In genomic region chr2:11664806-11665205, GRCm38 (mm10) we compare ENCODE assay signal across 25 mouse cellular contexts. TPM values are rescaled to one million over a fixed set of nuclear protein-coding genes. Genes with fewer than 3 reads are reported as not detected.
A peak's percentile ranks its signal among the peaks of the same experiment; 100 is the strongest.
DNase-seq lines count a peak whose midpoint lies in the region; ATAC-seq and TF ChIP-seq lines count a peak whose summit lies in the region.
"Had no signal": no experiment of that assay in that cellular context is flagged by ENCODE, and none has a peak within 500 bp of the region (broad histone marks: within the 10 kb centered on the region; RNA-seq: fewer than 3 reads in every experiment).

No protein-coding gene starts in this region.

- H3K4me1 ChIP-seq in hindbrain, postnatal 0 days (ENCODE audit: insufficient read depth, low read length): no peaks in the 10 kb centered on the region
- H3K4me1 ChIP-seq in hindbrain, embryonic 13.5 days (replicated peaks): no peaks in the 10 kb centered on the region
- H3K4me1 ChIP-seq in liver, embryonic 12.5 days: no peaks in the 10 kb centered on the region; the same call in 1 of the 2 replicates
- H3K4me1 ChIP-seq: forebrain, embryonic 15.5 days; limb, embryonic 13.5 days; midbrain, embryonic 15.5 days; stomach, embryonic 15.5 days had no signal

- H3K9ac ChIP-seq in hindbrain, postnatal 0 days (replicated peaks; ENCODE audit: low read length): no peak overlapping the region
- no peak overlapping the region for H3K9ac ChIP-seq in hindbrain, embryonic 13.5 days
- no peak overlapping the region for H3K9ac ChIP-seq in liver, embryonic 12.5 days
- H3K9ac ChIP-seq: embryonic facial prominence, embryonic 13.5 days; forebrain, embryonic 15.5 days; limb, embryonic 13.5 days; midbrain, embryonic 15.5 days; stomach, embryonic 15.5 days had no signal

- 86% methylated on average over 4 of the region's 4 CpGs for WGBS in hindbrain, postnatal 0 days
- 88% methylated on average over 4 of the region's 4 CpGs for WGBS in hindbrain, embryonic 13.5 days
- 69% methylated on average over 4 of the region's 4 CpGs for WGBS in liver, embryonic 12.5 days (ENCODE audit: insufficient replicate concordance)

- H3K36me3 ChIP-seq in hindbrain, postnatal 0 days (ENCODE audit: insufficient read depth, low read length): no peaks in the 10 kb centered on the region
- H3K36me3 ChIP-seq in hindbrain, embryonic 13.5 days: no peaks in the 10 kb centered on the region
- no peaks in the 10 kb centered on the region for H3K36me3 ChIP-seq in liver, embryonic 12.5 days
- H3K36me3 ChIP-seq: embryonic facial prominence, embryonic 13.5 days; forebrain, embryonic 15.5 days; G1E; limb, embryonic 13.5 days; midbrain, embryonic 15.5 days; stomach, embryonic 15.5 days had no signal

- no peaks in the 10 kb centered on the region for H3K27me3 ChIP-seq in hindbrain, postnatal 0 days (ENCODE audit: insufficient read depth, low read length)
- no peaks in the 10 kb centered on the region for H3K27me3 ChIP-seq in hindbrain, embryonic 13.5 days
- H3K27me3 ChIP-seq in liver, embryonic 12.5 days (replicated peaks): no peaks in the 10 kb centered on the region
- H3K27me3 ChIP-seq: embryonic facial prominence, embryonic 13.5 days; forebrain, embryonic 15.5 days; limb, embryonic 13.5 days; megakaryocyte, embryonic 14.5 days; midbrain, embryonic 15.5 days; stomach, embryonic 15.5 days had no signal

- TF ChIP-seq CTCF in hindbrain, postnatal 0 days (IDR thresholded peaks at IDR 0.05; ENCODE audit: low read depth): no peak

- no peak overlapping the region for H3K4me3 ChIP-seq in hindbrain, postnatal 0 days (ENCODE audit: low read length)
- no peak overlapping the region for H3K4me3 ChIP-seq in hindbrain, embryonic 13.5 days
- no peak overlapping the region for H3K4me3 ChIP-seq in liver, embryonic 12.5 days
- H3K4me3 ChIP-seq: limb, embryonic 13.5 days; myocyte had no signal

- no peak for ATAC-seq in hindbrain, postnatal 0 days
- ATAC-seq in hindbrain, embryonic 13.5 days (ENCODE audit: low FRiP score): no peak
- ATAC-seq in liver, embryonic 12.5 days: no peak

- H3K4me2 ChIP-seq in hindbrain, postnatal 0 days (ENCODE audit: low read depth, low read length): peak overlapping the region; percentile 52
- no peak overlapping the region for H3K4me2 ChIP-seq in hindbrain, embryonic 13.5 days
- 0 out of 2 replicates have a peak overlapping the region, but pooled peaks have one; percentile 47 for H3K4me2 ChIP-seq in liver, embryonic 12.5 days

- H3K27ac ChIP-seq in hindbrain, postnatal 0 days: no peak overlapping the region
- H3K27ac ChIP-seq in hindbrain, embryonic 13.5 days: no peak overlapping the region
- no peak overlapping the region for H3K27ac ChIP-seq in liver, embryonic 12.5 days
- H3K27ac ChIP-seq: embryonic facial prominence, embryonic 13.5 days; forebrain, embryonic 15.5 days; limb, embryonic 13.5 days; midbrain, embryonic 15.5 days; stomach, embryonic 15.5 days had no signal

- H3K9me3 ChIP-seq in hindbrain, postnatal 0 days (ENCODE audit: low read length): no peaks in the 10 kb centered on the region
- no peaks in the 10 kb centered on the region for H3K9me3 ChIP-seq in hindbrain, embryonic 13.5 days
- no peaks in the 10 kb centered on the region for H3K9me3 ChIP-seq in liver, embryonic 12.5 days (replicated peaks)
- H3K9me3 ChIP-seq: embryonic facial prominence, embryonic 13.5 days; forebrain, embryonic 15.5 days; G1E; limb, embryonic 13.5 days; midbrain, embryonic 15.5 days; stomach, embryonic 15.5 days had no signal

- DNase-seq in cerebellum, postnatal 10 days: peak; percentile 10
- no peak for DNase-seq in cerebellum, adult 18-20 months
- DNase-seq in hindbrain, postnatal 0 days (ENCODE audit: low spot score): no peak
- no peak for DNase-seq in liver
- peak; percentile 39 to 69 for DNase-seq in kidney, postnatal 36 days
- no peak for DNase-seq in frontal cortex, postnatal 36 days (ENCODE audit: low spot score in 2 of 2)
- DNase-seq: layer of hippocampus, postnatal 36 days had no signal

RNA-seq across cellular contexts. Expression of gene Il2ra, which starts 22.2 kb away (rescaled TPM):
- 0.04 TPM in 1 of 2 replicates, not detected in the other for total RNA-seq in hindbrain, postnatal 0 days (2014; rRNA removed)
- polyA plus RNA-seq in hindbrain, postnatal 0 days (2015; fragmentation: Nextera tagmentation; extraction: Ambion mirVana): 0.04 and 0.05 TPM in 2 replicates
- polyA plus RNA-seq in hindbrain, embryonic 13.5 days (2015; fragmentation: Nextera tagmentation; extraction: Ambion mirVana): 0.04 TPM in 1 of 2 replicates, not detected in the other
- polyA plus RNA-seq in liver, embryonic 12.5 days (2016; fragmentation: Nextera tagmentation; extraction: Ambion mirVana): not detected in 2 replicates
- total RNA-seq: granulocyte monocyte progenitor cell, adult 5-6 weeks had no signal
- polyA plus RNA-seq: embryonic facial prominence, embryonic 13.5 days; forebrain, embryonic 15.5 days; G1E; heart, embryonic 14.5 days; limb, embryonic 13.5 days; myocyte had no signal

RNA-seq across cellular contexts. Expression of gene Gm17490, which starts 38.7 kb away (rescaled TPM):
- not detected in 2 replicates for total RNA-seq in hindbrain, postnatal 0 days (2014; rRNA removed)
- polyA plus RNA-seq in hindbrain, postnatal 0 days (2015; fragmentation: Nextera tagmentation; extraction: Ambion mirVana): not detected in 2 replicates
- polyA plus RNA-seq in hindbrain, embryonic 13.5 days (2015; fragmentation: Nextera tagmentation; extraction: Ambion mirVana): not detected in 2 replicates
- polyA plus RNA-seq in liver, embryonic 12.5 days (2016; fragmentation: Nextera tagmentation; extraction: Ambion mirVana): not detected in 2 replicates
- total RNA-seq: G1E; granulocyte monocyte progenitor cell, adult 5-6 weeks; heart, postnatal 36 days; layer of hippocampus, postnatal 36 days; left cerebral cortex, postnatal 14 days had no signal
- polyA plus RNA-seq: embryonic facial prominence, embryonic 13.5 days; forebrain, embryonic 15.5 days; G1E; heart, embryonic 14.5 days; large intestine, adult 2 months; limb, embryonic 13.5 days; lung, adult 2 months; midbrain, embryonic 15.5 days; myocyte; stomach, embryonic 15.5 days; thymus, adult 2 months; urinary bladder, adult 2 months had no signal

RNA-seq across cellular contexts. Expression of gene Il15ra, which starts 40.3 kb away (rescaled TPM):
- total RNA-seq in hindbrain, postnatal 0 days (2014; rRNA removed): 0.47 and 1.1 TPM in 2 replicates
- polyA plus RNA-seq in hindbrain, postnatal 0 days (2015; fragmentation: Nextera tagmentation; extraction: Ambion mirVana): 2.0 and 2.5 TPM in 2 replicates
- polyA plus RNA-seq in hindbrain, embryonic 13.5 days (2015; fragmentation: Nextera tagmentation; extraction: Ambion mirVana): 0.75 and 0.82 TPM in 2 replicates
- polyA plus RNA-seq in liver, embryonic 12.5 days (2016; fragmentation: Nextera tagmentation; extraction: Ambion mirVana): 1.7 and 2.1 TPM in 2 replicates
- polyA plus RNA-seq: G1E had no signal

Comparison
In these comparisons a context has a peak if more than half of its experiments do, and no peak if none do; other contexts are left out.
1. DNase-seq: peak in cerebellum, postnatal 10 days (2 of 2) and kidney, postnatal 36 days (2 of 2); none in cerebellum, adult 18-20 months (0 of 2), hindbrain, postnatal 0 days (single experiment), liver (single experiment) and frontal cortex, postnatal 36 days (0 of 2).